Mouse (Mus musculus) fat pad, adult 2 months (tissue): ENCODE results near the gene Slc7a11.

Experiments used
- DNase-seq: peaks from one replicate; pipeline ENCODE4 v3.0.0-alpha.2; 2011; ENCODE audit warnings: low read depth, low spot score; ENCODE audit errors: extremely low read depth

Gene Slc7a11

DNA sequence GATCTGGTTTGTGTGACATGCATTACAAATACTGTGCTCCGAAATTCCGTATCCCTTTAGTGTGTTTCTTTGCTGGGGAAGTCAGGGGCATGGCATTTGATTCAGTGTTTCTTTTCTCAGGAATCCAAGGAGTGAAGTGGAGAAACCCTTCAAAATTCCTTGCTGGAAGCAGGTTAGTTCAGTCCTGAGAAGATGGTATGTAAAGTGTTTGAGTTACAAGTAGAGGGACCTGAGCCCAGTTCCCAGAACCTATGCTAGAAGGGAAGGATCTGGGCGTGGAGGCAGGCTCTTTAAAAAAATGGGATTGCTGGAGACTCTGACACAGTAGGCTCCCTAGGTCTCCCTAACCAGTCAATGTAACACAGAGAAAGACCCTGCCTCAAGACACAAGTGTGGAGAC is 572.6 kb downstream of the Slc7a11 start:
- DNase-seq, result no peak

DNA sequence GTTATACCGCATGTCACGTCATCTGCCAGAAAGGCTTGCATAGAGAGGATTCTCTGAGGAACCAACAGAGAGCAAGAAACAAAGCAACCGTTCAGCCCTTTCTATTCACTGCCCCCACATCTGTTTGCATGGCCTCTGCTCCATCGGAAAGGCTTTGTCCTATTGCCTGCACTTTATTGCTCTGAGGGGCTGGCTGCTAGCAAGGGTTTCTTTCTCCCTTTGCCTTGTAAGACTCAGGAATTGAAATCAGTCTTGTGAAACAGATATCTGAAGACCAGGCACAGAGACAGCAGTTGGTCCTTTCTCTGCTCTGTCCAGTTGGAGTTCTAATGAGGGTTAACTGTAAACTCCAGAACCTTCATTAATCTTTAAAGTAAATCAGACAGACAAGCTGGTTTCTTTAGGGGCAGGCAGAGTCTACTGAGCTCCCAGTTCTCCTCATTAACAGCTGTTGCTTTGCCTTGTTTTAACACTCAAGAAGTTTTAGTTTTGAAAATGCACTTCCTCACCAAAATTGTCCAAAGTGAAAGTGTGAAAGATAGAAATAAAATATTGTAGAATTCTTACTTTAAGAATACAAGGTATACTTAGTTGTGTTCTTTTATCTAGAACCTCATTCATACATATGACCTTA is 575.3 kb downstream of the Slc7a11 start:
- DNase-seq, result no peak

DNA sequence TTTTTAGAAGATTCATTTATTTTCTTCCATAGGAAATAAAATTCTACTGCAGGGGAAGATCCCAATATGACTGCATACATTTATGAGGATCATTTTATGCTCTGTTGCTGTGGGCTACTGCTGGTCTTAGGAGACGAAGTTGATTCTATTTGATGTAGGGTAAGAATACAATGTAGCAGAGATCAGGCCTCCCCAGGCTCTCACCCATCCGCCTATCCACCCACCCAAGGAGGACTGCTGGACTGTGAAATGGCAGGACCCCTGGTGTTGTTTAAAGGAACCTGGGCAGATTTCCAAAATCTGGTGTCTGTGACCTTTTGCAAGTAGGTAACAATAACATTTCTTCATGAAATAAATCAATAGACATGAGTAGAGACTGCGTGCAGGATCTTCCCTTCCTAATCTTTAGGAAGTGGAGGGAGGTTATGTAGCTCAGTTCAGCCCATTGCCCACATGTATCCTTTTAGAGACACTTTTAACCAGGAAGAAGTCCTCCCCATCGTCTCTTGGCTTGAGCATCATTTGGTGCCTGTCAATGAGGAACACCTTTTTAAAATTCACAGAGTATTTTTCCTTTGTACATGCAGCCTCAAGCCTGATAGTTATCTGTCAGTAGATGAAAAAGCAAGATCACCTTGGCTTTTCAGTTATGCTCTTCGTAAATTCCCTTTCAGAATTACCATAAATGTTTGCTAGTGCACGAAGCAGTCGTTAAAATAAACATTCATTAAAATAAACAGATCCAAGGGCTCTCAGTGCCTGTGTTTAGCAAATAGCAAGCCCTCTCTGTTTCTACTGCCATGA is 576.1 kb downstream of the Slc7a11 start:
- no peak for DNase-seq

DNA sequence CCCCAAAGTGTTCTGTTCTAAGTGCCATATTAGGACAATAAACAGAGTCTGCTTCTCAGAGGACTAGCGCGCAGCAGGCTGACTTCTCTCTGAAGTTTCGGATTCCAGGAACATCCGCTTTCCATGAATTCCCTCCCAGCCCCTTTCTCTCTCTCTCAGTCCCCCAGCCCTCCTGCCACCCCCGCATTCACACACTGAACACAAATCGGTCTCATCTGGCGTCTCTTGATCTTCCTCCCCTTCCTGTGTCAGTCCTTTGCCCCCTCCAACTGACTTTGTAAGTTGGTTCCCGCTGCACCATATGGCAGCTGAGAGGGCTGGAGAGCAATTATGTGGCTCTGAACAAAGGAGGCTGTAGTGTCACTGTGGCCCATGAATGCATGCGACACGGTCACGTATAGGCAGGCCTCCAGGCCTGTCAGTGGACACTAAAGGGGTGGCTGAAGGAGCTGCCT is 577.3 kb downstream of the Slc7a11 start:
- no peak for DNase-seq

DNA sequence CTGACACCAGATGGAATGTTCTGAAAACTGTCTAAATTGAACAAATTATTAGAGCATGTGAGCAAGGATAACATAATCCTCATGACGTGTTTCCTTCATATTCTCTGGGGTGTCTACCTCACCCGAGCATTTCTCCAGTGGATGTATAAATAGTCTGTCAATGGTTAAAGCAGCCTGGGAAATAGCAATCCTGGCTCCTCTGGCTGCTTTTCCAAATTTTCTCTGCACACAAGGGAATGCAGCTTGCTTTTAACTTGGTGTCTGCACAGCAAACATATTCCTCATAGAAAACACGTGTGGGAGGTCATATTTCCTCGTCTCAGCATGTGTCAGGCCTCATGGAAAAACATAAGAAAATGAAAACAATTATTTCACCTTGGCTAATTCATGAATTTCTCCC is 586.6 kb downstream of the Slc7a11 start:
- no peak for DNase-seq

DNA sequence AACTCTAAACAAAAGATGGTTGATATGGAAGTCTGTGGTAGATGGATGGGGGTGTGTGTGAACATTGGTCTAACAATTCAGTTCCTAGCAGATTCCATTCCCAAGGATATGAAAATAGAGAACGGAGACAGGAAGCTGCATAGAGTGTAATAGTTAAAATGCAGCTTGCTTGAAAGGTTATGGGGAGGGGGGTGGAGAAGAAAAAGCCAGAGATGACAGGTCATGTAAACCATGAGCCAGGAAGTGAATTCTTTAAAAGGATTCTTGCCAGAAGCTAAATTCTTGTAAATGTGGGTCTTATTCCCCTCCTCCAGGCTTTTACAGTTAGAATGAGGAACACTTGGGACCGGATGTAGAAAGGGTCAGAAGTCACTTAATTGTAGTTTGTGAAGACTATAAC is 589.1 kb downstream of the Slc7a11 start:
- DNase-seq, result no peak

DNA sequence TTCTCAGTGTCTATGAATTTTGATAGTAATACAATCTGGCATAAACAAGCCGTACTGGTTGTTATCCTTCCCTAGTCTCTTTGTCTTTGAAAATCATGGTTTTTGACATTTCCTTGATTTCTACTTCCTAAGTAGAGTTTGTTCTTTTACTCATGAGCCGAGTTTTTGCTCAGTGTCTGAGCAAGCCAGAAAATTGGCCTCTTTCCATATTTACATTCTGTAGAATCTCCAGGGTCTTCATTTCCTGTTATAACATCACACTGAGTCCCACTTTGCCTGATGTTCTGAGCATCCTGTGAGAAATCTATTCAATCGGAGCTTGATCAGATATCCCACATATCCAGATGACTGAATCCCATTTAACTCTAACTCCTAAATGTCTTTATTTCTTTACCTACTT is 600.4 kb downstream of the Slc7a11 start:
- no peak for DNase-seq
